Mouse (Mus musculus) liver, postnatal 0 days (tissue): ENCODE data around the gene Xcl1. TPM values are rescaled to one million over a fixed set of nuclear protein-coding genes. Genes with fewer than 3 reads are reported as not detected.

Source experiments
- ATAC-seq: fragments of 200-750 bp; cut with Nextera tagmentation; 2 replicates; pipeline ENCODE4 v1.8.0; 2017; ENCODE audit warnings: mild to moderate bottlenecking, moderate library complexity
- DNase-seq: peaks from one replicate; pipeline ENCODE4 v3.0.0-alpha.2; 2016
- H3K27ac ChIP-seq: fragments of 300-500 bp; sonication (generic); 2 replicates; pipeline ENCODE4 v1.5.1; 2014; ENCODE audit warnings: antibody characterized with exemption, moderate library complexity, mild to moderate bottlenecking, low read depth
- H3K27me3 ChIP-seq: fragments of 300-500 bp; sonication (generic); 2 replicates; pipeline ENCODE4 v1.6.1; 2014; ENCODE audit warnings: low read length, control low read depth, mixed read lengths; ENCODE audit not compliant: insufficient read depth
- H3K36me3 ChIP-seq: fragments of 300-500 bp; sonication (generic); replicated peaks from 2 replicates; pipeline ENCODE4 v1.6.1; 2014; ENCODE audit warnings: mild to moderate bottlenecking, control low read depth, low read length, moderate library complexity, mixed read lengths; ENCODE audit not compliant: insufficient read depth
- H3K4me1 ChIP-seq: fragments of 300-500 bp; sonication (generic); 2 replicates; pipeline ENCODE4 v1.6.1; 2014; ENCODE audit warnings: antibody characterized with exemption, mild to moderate bottlenecking, control low read depth; ENCODE audit not compliant: insufficient read depth
- H3K4me2 ChIP-seq: fragments of 300-500 bp; sonication (generic); 2 replicates; pipeline ENCODE4 v1.6.1; 2014; ENCODE audit warnings: low read depth, mild to moderate bottlenecking, low read length, moderate library complexity, mixed read lengths
- H3K4me3 ChIP-seq: fragments of 300-500 bp; sonication (generic); 2 replicates; pipeline ENCODE4 v1.5.1; 2014; ENCODE audit warnings: low read depth, low read length
- H3K9ac ChIP-seq: fragments of 300-500 bp; sonication (generic); replicated peaks from 2 replicates; pipeline ENCODE4 v1.6.1; 2014; ENCODE audit warnings: mild to moderate bottlenecking, moderate library complexity
- H3K9me3 ChIP-seq: fragments of 300-500 bp; sonication (generic); 2 replicates; pipeline ENCODE4 v1.6.1; 2016; ENCODE audit warnings: mild to moderate bottlenecking, control low read depth, low read length, mixed read lengths
- CTCF ChIP-seq: sonication (generic); IDR thresholded peaks from 2 replicates; pipeline ENCODE4 v1.5.1; 2016; ENCODE audit warnings: antibody characterized with exemption, low read depth
- EP300 ChIP-seq: IDR thresholded peaks from 2 replicates; pipeline ENCODE4 v1.6.1; 2016; ENCODE audit warnings: antibody characterized with exemption, low read depth, mild to moderate bottlenecking
- WGBS: fragments of 180-500 bp; shearing (Covaris S2); extraction: QIAGEN DNeasy Blood & Tissue Kit; methylation state at CpG from one replicate; pipeline ENCODE4 v1.1.7; 2014; ENCODE audit not compliant: insufficient replicate concordance; 5-methylcytosine and 5-hydroxymethylcytosine counted together
- polyA plus RNA-seq: library from polyadenylated mRNA; unstranded; fragments of >200 nt; fragmentation: Nextera tagmentation; extraction: Ambion mirVana; gene quantifications from 2 replicates; pipeline ENCODE4 v1.2.1, GENCODE M21; 2015

Gene Xcl1
- polyA plus RNA-seq, 1 experiment from 2014 or later = 0.83 TPM

DNA sequence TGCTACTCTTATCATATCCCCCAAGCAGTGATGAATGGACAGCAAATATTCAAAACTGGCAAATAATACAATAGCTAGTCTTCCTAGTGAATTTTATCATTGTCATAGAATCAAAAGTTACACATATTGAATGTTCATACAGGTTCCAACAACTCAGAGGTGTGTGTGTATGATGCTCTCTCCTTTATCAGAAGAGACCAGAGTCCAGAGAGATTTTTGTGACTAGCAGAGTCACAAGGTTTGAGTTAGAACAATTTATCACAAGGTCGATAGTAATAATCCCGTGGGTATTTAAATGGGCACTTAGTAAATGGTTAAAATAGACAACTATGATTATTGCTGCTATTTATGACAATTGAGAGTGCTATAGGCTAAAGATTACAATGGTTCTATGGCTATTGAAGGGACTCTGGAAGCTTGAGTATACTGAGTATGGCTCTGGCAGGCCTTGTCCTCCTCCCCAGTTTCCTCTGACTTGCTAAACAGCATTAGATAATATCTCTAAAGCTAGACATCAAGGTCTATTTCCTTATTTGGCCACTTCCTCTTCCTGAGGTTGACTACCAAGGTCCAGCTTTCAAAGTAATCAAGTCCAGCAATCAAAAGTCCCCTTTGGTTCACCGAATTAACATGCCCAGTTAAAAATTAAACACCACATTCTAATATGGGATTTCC is 21.5 kb upstream of the Xcl1 start:
- no peak overlapping the region for H3K9ac ChIP-seq
- DNase-seq (no peak), ATAC-seq (no peak)
- H3K4me3 ChIP-seq = no peak overlapping the region
- H3K27ac ChIP-seq = no peak overlapping the region
- no peak overlapping the region for H3K4me2 ChIP-seq
- no peaks in the 10 kb centered on the region for H3K9me3 ChIP-seq
- TF ChIP-seq CTCF = no peak
- TF ChIP-seq EP300 = no peak
- WGBS = 56% methylated on average over 3 of the region's 3 CpGs
- no peaks in the 10 kb centered on the region for H3K36me3 ChIP-seq
- H3K4me1 ChIP-seq = no peaks in the 10 kb centered on the region
- H3K27me3 ChIP-seq = no peaks in the 10 kb centered on the region

DNA sequence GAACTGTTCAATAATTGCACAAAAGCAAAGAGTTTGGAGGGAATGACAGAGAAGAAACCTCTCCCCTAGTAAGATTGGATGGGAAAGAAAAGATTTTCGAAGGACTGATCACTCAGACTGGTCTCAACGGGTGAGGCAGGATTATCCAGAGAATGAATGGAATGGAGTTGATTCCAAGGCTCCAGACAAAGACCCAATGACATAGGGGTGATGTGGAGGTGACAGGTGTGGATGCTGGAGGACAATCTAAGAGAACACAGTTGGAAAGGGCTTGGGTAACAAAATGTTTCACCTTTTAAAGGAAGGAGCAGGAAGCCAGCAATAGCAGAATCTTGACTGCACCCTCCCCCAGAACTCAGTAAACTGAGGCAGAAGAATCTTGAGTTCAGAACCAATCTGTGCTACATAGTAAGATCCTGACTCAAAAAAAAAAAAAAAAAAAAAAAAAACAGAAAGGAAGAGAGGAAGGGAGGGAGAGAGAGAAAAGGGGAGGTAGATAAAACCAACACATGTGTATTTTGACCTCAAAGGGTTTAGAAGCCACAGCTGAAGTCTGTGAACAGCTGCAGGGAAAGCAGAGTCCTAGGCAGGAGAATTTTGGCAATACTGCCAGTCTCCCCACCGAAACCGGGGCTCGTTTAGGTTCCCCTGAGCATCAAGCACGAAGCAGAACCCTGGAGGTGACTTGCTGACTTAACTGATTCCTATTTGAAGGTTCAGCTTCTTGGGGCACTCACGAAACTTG is 20.3 kb upstream of the Xcl1 start:
- no peaks in the 10 kb centered on the region for H3K9me3 ChIP-seq
- ATAC-seq (no peak), DNase-seq (no peak)
- no peaks in the 10 kb centered on the region for H3K4me1 ChIP-seq
- no peak overlapping the region for H3K27ac ChIP-seq
- no peaks in the 10 kb centered on the region for H3K36me3 ChIP-seq
- no peak overlapping the region for H3K4me3 ChIP-seq
- H3K9ac ChIP-seq = no peak overlapping the region
- no peak overlapping the region for H3K4me2 ChIP-seq
- no peak for TF ChIP-seq CTCF
- TF ChIP-seq EP300 = no peak
- H3K27me3 ChIP-seq = no peaks in the 10 kb centered on the region
- WGBS = 64% methylated on average over 7 of the region's 7 CpGs

DNA sequence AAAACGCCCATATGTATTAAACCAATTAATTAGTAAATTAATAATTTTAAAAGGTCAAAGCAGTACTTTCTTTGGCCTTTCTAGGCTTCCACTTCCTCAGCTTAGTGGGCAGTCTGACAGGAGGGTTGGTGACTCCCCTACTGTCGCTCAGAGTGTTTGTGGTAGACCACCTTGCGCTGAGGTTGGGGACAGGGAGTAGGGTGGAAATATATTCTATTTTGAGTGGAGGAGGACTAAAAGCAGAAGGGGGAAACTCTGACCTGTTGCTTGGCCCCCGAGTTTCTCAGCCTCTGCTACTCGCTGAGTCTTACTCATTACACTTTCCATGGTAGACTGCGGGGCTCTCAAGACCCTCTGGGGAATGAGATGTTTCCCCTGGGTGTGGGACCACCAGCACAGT is 18.2 kb upstream of the Xcl1 start:
- Histone ChIP-seq H3K9ac (no peak overlapping the region), H3K27ac (no peak overlapping the region), H3K4me1 (no peaks in the 10 kb centered on the region), H3K27me3 (no peaks in the 10 kb centered on the region), H3K36me3 (no peaks in the 10 kb centered on the region), H3K4me2 (no peak overlapping the region), H3K9me3 (no peaks in the 10 kb centered on the region), H3K4me3 (no peak overlapping the region)
- 51% methylated on average over 6 of the region's 6 CpGs for WGBS
- TF ChIP-seq EP300 = no peak
- TF ChIP-seq CTCF = no peak
- DNase-seq (no peak), ATAC-seq (no peak)

DNA sequence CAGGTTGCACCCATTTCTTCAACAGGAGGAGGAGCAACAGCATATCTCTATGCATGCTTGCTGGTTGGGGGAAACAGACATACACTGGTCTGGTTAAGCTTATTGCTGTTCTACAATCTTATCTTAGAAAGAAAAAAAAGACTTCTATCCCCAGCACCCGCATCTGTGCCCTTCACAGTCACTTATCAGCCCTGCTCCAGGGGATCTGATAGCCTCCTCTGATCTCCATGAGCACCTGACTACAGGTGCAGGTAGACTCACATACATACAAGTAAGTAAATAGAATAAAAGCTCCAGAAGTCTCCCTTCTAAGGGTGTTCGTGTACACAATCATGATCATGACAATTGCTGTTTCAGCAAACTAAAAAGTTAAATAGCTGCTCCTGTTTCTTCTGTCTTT is 733 bp upstream of the Xcl1 start:
- WGBS = 47% methylated on average over 2 of the region's 2 CpGs
- no peak for ATAC-seq
- no peaks in the 10 kb centered on the region for H3K9me3 ChIP-seq
- H3K27ac ChIP-seq = no peak overlapping the region
- no peak overlapping the region for H3K4me3 ChIP-seq
- no peaks in the 10 kb centered on the region for H3K4me1 ChIP-seq
- H3K36me3 ChIP-seq = no peaks in the 10 kb centered on the region
- DNase-seq = no peak
- no peak overlapping the region for H3K4me2 ChIP-seq
- no peak overlapping the region for H3K9ac ChIP-seq
- TF ChIP-seq CTCF = no peak
- TF ChIP-seq EP300 = no peak
- H3K27me3 ChIP-seq = no peaks in the 10 kb centered on the region

DNA sequence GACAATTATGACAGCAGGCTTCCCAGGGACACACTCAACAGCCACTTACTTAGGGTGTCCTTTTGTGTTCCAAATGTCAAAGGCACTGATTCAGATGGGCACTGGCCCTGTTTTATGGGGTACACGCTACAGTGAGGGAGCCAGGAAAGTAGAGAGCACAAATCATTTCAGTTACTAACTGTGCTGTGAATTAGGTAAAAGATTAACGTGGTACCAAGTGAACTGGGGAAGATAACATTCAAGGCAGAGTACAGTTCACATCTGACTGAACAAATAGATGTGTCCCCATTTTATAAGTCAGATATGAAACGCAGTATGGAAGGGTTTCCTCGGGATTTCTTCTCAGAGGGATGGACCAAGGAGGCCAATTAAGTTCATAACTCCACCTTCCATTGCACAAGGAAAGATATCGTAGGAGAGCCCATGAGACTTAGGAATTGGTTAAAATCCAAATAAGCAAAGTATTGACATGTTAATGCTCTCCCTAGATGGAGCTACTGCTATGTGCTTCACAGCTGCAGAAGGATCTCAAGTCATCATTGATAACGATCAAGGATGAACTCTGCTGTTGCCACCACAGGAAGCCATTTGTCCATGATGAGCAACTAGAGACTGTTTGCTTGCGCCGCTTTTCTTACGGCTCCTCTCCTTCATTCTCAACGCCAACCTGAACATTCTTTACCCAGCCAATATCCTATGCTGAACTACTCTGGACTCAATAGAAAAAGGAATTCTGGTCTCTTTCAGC is 1.7 kb downstream of the Xcl1 start:
- Histone ChIP-seq H3K9me3 (no peaks in the 10 kb centered on the region), H3K27me3 (no peaks in the 10 kb centered on the region), H3K36me3 (no peaks in the 10 kb centered on the region), H3K4me3 (no peak overlapping the region), H3K4me2 (no peak overlapping the region), H3K4me1 (no peaks in the 10 kb centered on the region), H3K9ac (no peak overlapping the region), H3K27ac (no peak overlapping the region)
- WGBS = 76% methylated on average over 10 of the region's 10 CpGs
- no peak for TF ChIP-seq EP300
- no peak for TF ChIP-seq CTCF
- DNase-seq = no peak
- ATAC-seq = no peak

DNA sequence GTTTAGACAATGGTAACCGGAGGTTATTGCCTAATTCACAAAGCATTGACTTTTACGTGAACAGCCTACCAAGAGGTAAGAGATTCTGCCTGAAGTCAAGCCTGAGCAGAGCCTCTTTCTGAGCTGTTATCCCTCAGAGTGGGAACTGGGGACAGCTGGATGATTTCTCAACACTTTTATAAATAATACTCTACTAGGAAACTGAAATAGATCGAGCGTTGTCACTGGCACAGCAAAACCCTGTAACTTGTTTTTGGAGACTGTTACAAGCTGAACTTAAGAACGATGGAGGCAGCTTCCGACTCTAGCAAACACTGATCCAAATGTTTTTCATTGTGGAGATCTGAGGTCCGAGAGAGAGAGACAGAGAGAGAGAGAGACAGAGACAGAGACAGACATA is 4.2 kb downstream of the Xcl1 start:
- no peaks in the 10 kb centered on the region for H3K36me3 ChIP-seq
- no peak overlapping the region for H3K27ac ChIP-seq
- no peaks in the 10 kb centered on the region for H3K27me3 ChIP-seq
- H3K9me3 ChIP-seq = no peaks in the 10 kb centered on the region
- no peak overlapping the region for H3K4me3 ChIP-seq
- no peaks in the 10 kb centered on the region for H3K4me1 ChIP-seq
- no peak overlapping the region for H3K4me2 ChIP-seq
- no peak overlapping the region for H3K9ac ChIP-seq
- no peak for DNase-seq
- 76% methylated on average over 7 of the region's 7 CpGs for WGBS
- TF ChIP-seq EP300 (no peak), CTCF (no peak)
- no peak for ATAC-seq
